Mouse (Mus musculus) lung, adult 18-20 months (tissue): Measurements from ENCODE around the gene Magi3.

Experiments used
- DNase-seq, 2 experiments: peaks; one replicate each; pipeline ENCODE4 v3.0.0; 2022; ENCODE audit warnings: mixed read lengths in 2 of 2

Gene Magi3

DNA sequence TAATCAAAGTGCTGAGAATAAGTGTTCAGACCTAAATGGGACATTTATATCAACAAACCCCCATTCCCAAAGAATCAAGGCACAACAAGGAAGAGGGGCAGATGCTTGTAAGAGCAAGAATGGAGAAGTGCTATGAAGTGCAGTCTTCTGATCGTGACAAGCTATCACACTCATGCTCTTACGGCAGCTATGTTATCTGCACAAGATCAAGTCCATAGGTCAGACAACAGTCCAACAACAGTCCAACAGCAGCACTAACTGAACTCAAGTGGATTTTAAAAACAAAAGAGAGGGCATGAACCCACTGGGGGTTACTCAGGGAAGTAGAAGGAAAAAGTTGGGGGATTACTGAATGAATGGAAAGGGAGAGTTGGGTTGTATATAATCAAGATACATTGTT, 30.4 kb downstream of the Magi3 start:
- no peak for DNase-seq

GRCm38 (mm10) chr3:104189234-104189633, 30.9 kb downstream of the Magi3 start:
- no peak for DNase-seq

DNA sequence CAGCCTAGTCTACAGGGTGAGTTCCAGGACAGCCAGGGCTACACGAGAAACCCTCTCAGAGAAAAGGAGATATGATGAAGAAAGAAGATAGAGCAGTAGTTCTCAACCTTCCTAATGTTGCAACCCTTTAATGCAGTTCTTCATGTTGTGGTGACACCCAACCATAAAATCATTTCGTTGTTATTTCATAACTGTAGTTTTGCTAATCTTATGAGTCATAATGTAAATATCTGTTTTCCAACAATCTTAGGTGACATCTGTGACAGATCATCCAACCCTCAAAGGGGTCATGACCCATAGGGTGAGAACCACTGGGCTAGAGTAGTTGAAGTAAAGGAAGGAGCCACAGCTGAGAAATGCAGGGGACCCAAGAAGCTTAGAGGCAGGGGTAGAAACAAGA, 35.9 kb downstream of the Magi3 start:
- DNase-seq, result no peak

DNA sequence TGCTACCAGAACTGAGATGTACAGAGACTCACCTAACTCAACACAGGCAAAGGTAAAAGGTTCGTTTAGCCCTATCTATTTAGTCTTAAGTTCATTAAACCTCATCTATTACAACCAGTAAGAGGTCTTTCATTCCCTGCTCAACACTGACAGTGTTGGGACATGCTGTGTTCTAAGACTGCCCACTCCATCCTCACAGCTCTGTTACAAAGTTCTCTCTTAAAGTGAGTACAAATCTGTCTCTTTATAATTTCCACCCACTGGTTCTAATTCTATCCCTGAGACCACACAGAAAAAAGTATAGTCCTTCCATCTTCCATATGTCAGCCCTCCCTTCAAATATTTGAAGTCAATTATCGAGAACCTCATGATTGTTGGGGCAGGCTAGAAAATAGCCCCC, 36.5 kb downstream of the Magi3 start:
- no peak for DNase-seq

- no peak for DNase-seq
Observed at GRCm38 (mm10) chr3:104182711-104183110, 37.5 kb downstream of the Magi3 start.

- no peak for DNase-seq
Observed at GRCm38 (mm10) chr3:104161347-104161746, 58.8 kb downstream of the Magi3 start.

GRCm38 (mm10) chr3:104160603-104161002, 59.6 kb downstream of the Magi3 start:
- no peak for DNase-seq

- DNase-seq, result no peak
Observed at GRCm38 (mm10) chr3:104150146-104150545, 70.0 kb downstream of the Magi3 start.

GRCm38 (mm10) chr3:104142376-104142775, 77.8 kb downstream of the Magi3 start:
- DNase-seq, result peak; percentile 58 to 61

- DNase-seq, result no peak
Observed at GRCm38 (mm10) chr3:104138953-104139450, 81.2 kb downstream of the Magi3 start.

DNA sequence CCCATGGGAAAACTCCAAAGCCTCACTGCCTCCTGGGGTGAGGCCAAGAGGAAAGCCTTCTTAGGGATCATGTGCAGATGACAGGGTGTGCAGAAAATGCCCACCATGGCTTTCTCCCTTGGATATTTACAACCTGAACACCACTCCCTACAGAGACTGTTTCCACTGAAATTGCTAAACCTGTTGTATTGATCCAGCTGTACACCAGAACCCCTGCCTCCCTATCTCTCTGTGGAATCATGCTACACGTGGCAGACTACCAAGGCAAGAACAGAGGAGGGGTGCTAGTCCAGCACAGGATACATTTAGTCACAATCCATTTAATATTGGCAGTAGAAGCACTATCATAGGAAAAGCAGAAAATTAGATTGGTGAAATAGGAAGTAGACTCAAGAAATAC, 94.5 kb downstream of the Magi3 start:
- no peak for DNase-seq

DNA sequence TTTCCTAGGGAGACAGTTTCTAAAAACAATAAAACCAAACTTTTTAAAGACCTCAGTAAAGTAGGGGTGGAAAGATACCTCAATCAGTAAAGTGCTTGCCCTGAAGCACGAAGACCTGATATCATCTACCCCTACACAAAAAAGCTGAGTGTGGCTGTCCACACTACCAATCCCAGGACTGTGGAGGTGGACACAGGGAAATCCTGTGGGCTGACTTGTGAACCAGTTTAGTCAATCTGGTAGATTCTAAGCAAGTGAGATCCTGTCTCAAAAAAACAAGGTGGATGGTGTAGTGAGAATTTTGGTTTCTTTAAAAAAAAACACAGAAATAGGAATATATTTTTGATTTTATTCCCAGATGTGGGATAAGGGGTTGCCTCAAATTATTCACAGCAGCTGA, 96.3 kb downstream of the Magi3 start:
- DNase-seq, result no peak

- DNase-seq, result no peak
Observed at GRCm38 (mm10) chr3:104109478-104109877, 110.7 kb downstream of the Magi3 start.

DNA sequence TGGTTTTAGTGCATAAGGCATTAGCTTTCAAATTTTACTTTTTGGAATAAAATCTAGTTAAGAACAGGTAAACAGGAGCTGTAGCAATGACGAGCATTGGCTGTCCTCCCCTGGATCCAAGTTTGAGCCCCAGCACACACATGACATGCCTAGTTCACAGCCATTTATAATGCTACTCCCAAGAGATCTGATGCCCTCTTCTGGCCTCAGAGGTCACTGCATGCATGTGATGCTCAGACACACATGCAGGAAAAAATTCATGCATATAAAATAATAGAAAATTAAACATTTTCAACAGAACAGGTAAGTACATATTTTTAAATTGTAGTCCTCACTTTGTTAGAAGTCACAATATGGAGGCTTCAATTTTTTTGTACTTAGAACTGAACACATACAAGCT, 115.2 kb downstream of the Magi3 start:
- peak; percentile 54 to 61 for DNase-seq

- no peak for DNase-seq
Observed at GRCm38 (mm10) chr3:104101721-104102120, 118.5 kb downstream of the Magi3 start.

GRCm38 (mm10) chr3:104101249-104101648, 118.9 kb downstream of the Magi3 start:
- no peak for DNase-seq

DNA sequence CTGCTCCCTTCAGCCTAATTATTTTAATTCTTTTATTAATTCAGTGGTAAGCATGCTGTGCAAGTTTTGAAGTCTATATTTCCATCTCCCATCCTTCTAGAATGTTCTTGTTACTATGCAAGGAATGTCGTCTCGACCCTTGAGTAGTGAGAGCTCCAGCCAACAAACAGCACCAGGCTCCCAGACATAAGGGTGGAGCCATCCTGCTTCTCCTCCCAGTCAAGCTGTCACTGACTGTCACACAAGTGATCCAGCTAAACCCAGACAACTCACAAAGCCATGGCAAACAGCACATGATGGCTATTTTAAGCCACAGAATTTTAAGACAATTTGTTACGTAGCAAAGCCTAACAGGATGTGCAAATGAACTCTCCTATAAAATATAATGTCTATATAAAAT, 124.2 kb downstream of the Magi3 start:
- peak; percentile 20 to 29 for DNase-seq

GRCm38 (mm10) chr3:104094646-104095045, 125.5 kb downstream of the Magi3 start:
- no peak for DNase-seq

DNA sequence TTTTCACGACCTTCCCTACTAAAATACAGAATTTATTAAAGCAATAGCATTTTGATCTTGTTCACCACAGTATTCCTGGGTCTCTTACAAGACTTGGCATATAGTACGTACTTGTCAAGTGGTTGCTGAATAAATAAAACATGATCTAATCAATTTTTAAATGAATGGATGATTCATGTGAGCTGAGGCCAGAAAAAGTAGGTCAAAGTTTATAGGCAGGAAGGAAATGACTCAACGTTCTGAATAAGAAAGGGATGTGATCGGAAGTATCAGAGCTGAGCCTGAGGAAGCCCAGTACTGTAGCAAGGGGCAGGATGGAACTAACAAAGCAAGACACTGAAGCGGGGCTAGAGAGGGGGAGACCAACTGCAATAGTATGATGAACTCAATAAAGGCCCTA, 127.4 kb downstream of the Magi3 start:
- DNase-seq, result peak in 1 of 2 experiments; percentile 31

- DNase-seq, result no peak
Observed at GRCm38 (mm10) chr3:104082031-104082430, 138.1 kb downstream of the Magi3 start.

GRCm38 (mm10) chr3:104078725-104079124, 141.4 kb downstream of the Magi3 start:
- no peak for DNase-seq

GRCm38 (mm10) chr3:104069395-104069794, 150.8 kb downstream of the Magi3 start:
- no peak for DNase-seq

DNA sequence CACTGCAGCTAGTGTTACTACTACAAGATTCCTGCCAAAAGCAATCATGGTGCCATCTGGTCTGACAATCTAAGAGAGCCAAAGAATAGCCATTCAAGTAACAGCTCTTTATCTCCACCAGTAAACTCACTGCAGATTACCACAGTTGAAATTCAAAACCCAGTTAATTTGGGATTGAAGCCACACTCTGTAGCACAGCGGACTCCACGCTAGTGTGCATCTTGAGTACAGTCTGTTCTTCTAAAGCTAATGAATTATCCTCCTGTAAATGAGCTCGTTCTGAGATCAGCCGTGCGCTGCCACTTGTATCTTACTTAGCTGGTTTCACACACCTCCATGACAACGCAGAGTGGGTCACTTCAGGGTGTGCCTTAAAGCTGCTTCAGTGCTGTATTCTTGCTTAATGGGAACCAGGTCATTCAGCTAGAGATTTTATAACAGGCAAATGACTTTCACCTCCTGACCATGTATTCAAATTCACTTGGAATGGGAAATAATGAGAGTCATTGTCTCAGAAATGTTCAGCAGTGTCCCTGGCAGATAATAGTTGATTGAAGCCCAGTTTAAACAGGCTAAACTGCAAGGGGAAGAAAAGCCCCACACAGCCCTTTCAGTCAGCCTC, 161.1 kb downstream of the Magi3 start:
- DNase-seq, result peak in 1 of 2 experiments; percentile 11

GRCm38 (mm10) chr3:104032747-104033146, 187.4 kb downstream of the Magi3 start:
- no peak for DNase-seq

- no peak for DNase-seq
Observed at GRCm38 (mm10) chr3:104032086-104032485, 188.1 kb downstream of the Magi3 start.
